Comparison of ENCODE assay signal across 20 mouse cellular contexts in the genomic region with DNA sequence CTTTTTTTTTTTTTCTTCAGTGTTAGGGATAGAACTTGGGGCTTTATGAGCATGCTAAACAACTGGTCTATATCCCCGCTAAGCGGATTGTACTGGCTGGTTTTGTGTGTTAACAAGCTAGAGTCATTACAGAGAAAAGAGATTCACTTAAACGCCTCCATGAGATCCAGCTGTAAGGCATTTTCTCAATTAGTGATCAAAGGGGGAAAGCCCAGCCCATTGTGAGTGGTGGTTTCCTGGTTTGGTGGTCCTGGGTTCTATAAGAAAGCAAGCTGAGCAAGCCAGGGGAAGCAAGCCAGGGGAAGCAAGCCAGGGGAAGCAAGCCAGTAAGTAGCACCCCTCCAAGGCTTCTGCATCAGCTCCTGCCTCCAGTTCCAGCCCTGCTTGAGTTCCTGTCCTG.
DNase-seq lines count a peak whose midpoint lies in the region; ATAC-seq and TF ChIP-seq lines count a peak whose summit lies in the region.
"Had no signal": no experiment of that assay in that cellular context is flagged by ENCODE, and none has a peak within 500 bp of the region (broad histone marks: within the 10 kb centered on the region; RNA-seq: fewer than 3 reads in every experiment).

No protein-coding gene starts in this region.

- H3K4me2 ChIP-seq in limb, embryonic 14.5 days (replicated peaks; ENCODE audit: low read depth, low read length, severe bottlenecking) = no peak overlapping the region
- no peak overlapping the region for H3K4me2 ChIP-seq in embryonic facial prominence, embryonic 14.5 days (ENCODE audit: low read depth, low read length)
- H3K4me2 ChIP-seq in hindbrain, postnatal 0 days (ENCODE audit: low read depth, low read length) = no peak overlapping the region
- H3K4me2 ChIP-seq in lung, postnatal 0 days (replicated peaks; ENCODE audit: low read depth, low read length) = no peak overlapping the region
- H3K4me2 ChIP-seq: embryonic facial prominence, embryonic 13.5 days; forebrain, embryonic 13.5 days; forebrain, embryonic 15.5 days had no signal

- H3K27me3 ChIP-seq in limb, embryonic 14.5 days (ENCODE audit: control insufficient read depth, insufficient read depth, low read length) = no peaks in the 10 kb centered on the region
- peaks cover 50% of the 10 kb centered on the region for H3K27me3 ChIP-seq in limb, embryonic 10.5 days (ENCODE audit: low read depth, poor library complexity, severe bottlenecking)
- peaks cover 40% of the 10 kb centered on the region for H3K27me3 ChIP-seq in embryonic facial prominence, embryonic 10.5 days (replicated peaks; ENCODE audit: low read depth, poor library complexity, severe bottlenecking)
- H3K27me3 ChIP-seq in embryonic facial prominence, embryonic 14.5 days (replicated peaks; ENCODE audit: control insufficient read depth, insufficient read depth, low read length) = no peaks in the 10 kb centered on the region
- no peaks in the 10 kb centered on the region; the same call in 1 of the 2 replicates for H3K27me3 ChIP-seq in hindbrain, postnatal 0 days (ENCODE audit: insufficient read depth, low read length)
- H3K27me3 ChIP-seq in lung, postnatal 0 days (replicated peaks; ENCODE audit: insufficient read depth, low read length) = no peaks in the 10 kb centered on the region
- H3K27me3 ChIP-seq: embryonic facial prominence, embryonic 13.5 days; forebrain, embryonic 15.5 days had no signal

- no peak overlapping the region for H3K9ac ChIP-seq in limb, embryonic 14.5 days (ENCODE audit: low read depth, low read length, severe bottlenecking)
- H3K9ac ChIP-seq in embryonic facial prominence, embryonic 14.5 days (ENCODE audit: low read depth, low read length) = no peak overlapping the region
- H3K9ac ChIP-seq in hindbrain, postnatal 0 days (replicated peaks; ENCODE audit: low read length) = no peak overlapping the region
- no peak overlapping the region for H3K9ac ChIP-seq in lung, postnatal 0 days (replicated peaks; ENCODE audit: low read depth)
- H3K9ac ChIP-seq: embryonic facial prominence, embryonic 13.5 days; forebrain, embryonic 13.5 days; forebrain, embryonic 15.5 days; forebrain, postnatal 0 days had no signal

- TF ChIP-seq CTCF in hindbrain, postnatal 0 days (IDR thresholded peaks at IDR 0.05; ENCODE audit: low read depth) = no peak
- TF ChIP-seq CTCF in lung, postnatal 0 days (IDR thresholded peaks at IDR 0.05) = no peak

- no peak for TF ChIP-seq POLR2A in limb, embryonic 14.5 days (IDR thresholded peaks at IDR 0.05; ENCODE audit: borderline replicate concordance, extremely low read depth, insufficient read depth, insufficient read length)

- no peak overlapping the region for H3K4me3 ChIP-seq in limb, embryonic 14.5 days (replicated peaks; ENCODE audit: low read length)
- no peak overlapping the region for H3K4me3 ChIP-seq in limb, embryonic 10.5 days
- H3K4me3 ChIP-seq in embryonic facial prominence, embryonic 10.5 days = no peak overlapping the region
- H3K4me3 ChIP-seq in embryonic facial prominence, embryonic 14.5 days (ENCODE audit: low read depth, low read length) = no peak overlapping the region
- H3K4me3 ChIP-seq in hindbrain, postnatal 0 days (ENCODE audit: low read length) = no peak overlapping the region
- no peak overlapping the region for H3K4me3 ChIP-seq in lung, postnatal 0 days (ENCODE audit: low read depth, low read length)
- H3K4me3 ChIP-seq: embryonic facial prominence, embryonic 13.5 days; forebrain, embryonic 13.5 days; forebrain, embryonic 15.5 days had no signal

- no peak for ATAC-seq in limb, embryonic 14.5 days (ENCODE audit: low FRiP score, low read depth)
- ATAC-seq in embryonic facial prominence, embryonic 14.5 days (ENCODE audit: low read depth) = no peak
- ATAC-seq in hindbrain, postnatal 0 days = no peak
- ATAC-seq in lung, postnatal 0 days = no peak
- ATAC-seq: forebrain, embryonic 13.5 days; forebrain, embryonic 15.5 days; forebrain, postnatal 0 days had no signal

- 12% methylated on average over 3 of the region's 3 CpGs for WGBS in limb, embryonic 14.5 days
- WGBS in limb, embryonic 10.5 days = 18% methylated on average over 3 of the region's 3 CpGs
- WGBS in embryonic facial prominence, embryonic 10.5 days = 31% methylated on average over 3 of the region's 3 CpGs
- 33% methylated on average over 3 of the region's 3 CpGs for WGBS in embryonic facial prominence, embryonic 14.5 days
- 52% methylated on average over 3 of the region's 3 CpGs for WGBS in hindbrain, postnatal 0 days
- WGBS in lung, postnatal 0 days = 68% methylated on average over 3 of the region's 3 CpGs

- H3K9me3 ChIP-seq in limb, embryonic 14.5 days (ENCODE audit: control insufficient read depth, low read length) = peaks cover 3% of the 10 kb centered on the region; the same call in 1 of the 2 replicates
- no peaks in the 10 kb centered on the region for H3K9me3 ChIP-seq in limb, embryonic 10.5 days (replicated peaks)
- no peaks in the 10 kb centered on the region for H3K9me3 ChIP-seq in embryonic facial prominence, embryonic 10.5 days
- no peaks in the 10 kb centered on the region for H3K9me3 ChIP-seq in embryonic facial prominence, embryonic 14.5 days (ENCODE audit: control insufficient read depth, low read length)
- H3K9me3 ChIP-seq in hindbrain, postnatal 0 days (ENCODE audit: low read length) = no peaks in the 10 kb centered on the region
- no peaks in the 10 kb centered on the region for H3K9me3 ChIP-seq in lung, postnatal 0 days (ENCODE audit: low read length)
- H3K9me3 ChIP-seq: embryonic facial prominence, embryonic 13.5 days; forebrain, embryonic 13.5 days; forebrain, embryonic 15.5 days had no signal

- peaks cover 12% of the 10 kb centered on the region for H3K4me1 ChIP-seq in limb, embryonic 14.5 days (ENCODE audit: control insufficient read depth, insufficient read depth, low read length)
- peaks cover 44% of the 10 kb centered on the region for H3K4me1 ChIP-seq in limb, embryonic 10.5 days
- peaks cover 45% of the 10 kb centered on the region for H3K4me1 ChIP-seq in embryonic facial prominence, embryonic 10.5 days
- peaks cover 11% of the 10 kb centered on the region; the same call in 1 of the 2 replicates for H3K4me1 ChIP-seq in embryonic facial prominence, embryonic 14.5 days (ENCODE audit: control insufficient read depth, insufficient read depth, low read length)
- 0 out of 2 replicates have a peak, but pooled peaks cover 6% of the 10 kb centered on the region for H3K4me1 ChIP-seq in hindbrain, postnatal 0 days (ENCODE audit: insufficient read depth, low read length)
- H3K4me1 ChIP-seq in lung, postnatal 0 days (ENCODE audit: insufficient read depth, low read depth, low read length) = no peaks in the 10 kb centered on the region

- TF ChIP-seq EP300 in lung, postnatal 0 days (IDR thresholded peaks at IDR 0.05) = no peak

- H3K36me3 ChIP-seq in limb, embryonic 14.5 days (ENCODE audit: control insufficient read depth, insufficient read depth, low read length) = no peaks in the 10 kb centered on the region
- H3K36me3 ChIP-seq in limb, embryonic 10.5 days = no peaks in the 10 kb centered on the region
- H3K36me3 ChIP-seq in embryonic facial prominence, embryonic 10.5 days (replicated peaks) = no peaks in the 10 kb centered on the region
- H3K36me3 ChIP-seq in embryonic facial prominence, embryonic 14.5 days (ENCODE audit: control insufficient read depth, insufficient read depth, low read length) = no peaks in the 10 kb centered on the region
- no peaks in the 10 kb centered on the region for H3K36me3 ChIP-seq in hindbrain, postnatal 0 days (ENCODE audit: insufficient read depth, low read length)
- H3K36me3 ChIP-seq in lung, postnatal 0 days (ENCODE audit: insufficient read depth, low read length) = no peaks in the 10 kb centered on the region
- H3K36me3 ChIP-seq: embryonic facial prominence, embryonic 13.5 days; forebrain, embryonic 15.5 days had no signal

- peak; percentile 20 for DNase-seq in limb, embryonic 14.5 days (ENCODE audit: low spot score)
- DNase-seq in limb, embryonic 10.5 days (ENCODE audit: low spot score) = no peak
- peak; percentile 71 for DNase-seq in retina, postnatal 1 day
- no peak for DNase-seq in retina, embryonic 14.5 days (ENCODE audit: low spot score)
- DNase-seq in embryonic facial prominence, embryonic 10.5 days (ENCODE audit: low spot score) = peak; percentile 34
- DNase-seq in embryonic facial prominence, embryonic 14.5 days (ENCODE audit: low spot score) = peak; percentile 54
- DNase-seq in hindbrain, postnatal 0 days (ENCODE audit: low spot score) = no peak
- no peak for DNase-seq in lung, postnatal 0 days (ENCODE audit: low spot score)
- DNase-seq: adrenal gland, adult 2 months; adrenal gland, postnatal 10 days; adrenal gland, postnatal 25 days; cerebellum, adult 11-12 months; cerebellum, adult 8-10 months; cerebellum, adult 9-11 months; cerebellum, postnatal 14 days; cerebellum, postnatal 36 days; forebrain, postnatal 0 days had no signal

- H3K27ac ChIP-seq in limb, embryonic 14.5 days (replicated peaks; ENCODE audit: low read depth, low read length) = no peak overlapping the region
- no peak overlapping the region for H3K27ac ChIP-seq in limb, embryonic 10.5 days
- no peak overlapping the region; the same call in 1 of the 2 replicates for H3K27ac ChIP-seq in embryonic facial prominence, embryonic 10.5 days (replicated peaks)
- no peak overlapping the region for H3K27ac ChIP-seq in embryonic facial prominence, embryonic 14.5 days (replicated peaks; ENCODE audit: low read depth, low read length)
- no peak overlapping the region for H3K27ac ChIP-seq in hindbrain, postnatal 0 days
- no peak overlapping the region for H3K27ac ChIP-seq in lung, postnatal 0 days (ENCODE audit: low read length)
- H3K27ac ChIP-seq: embryonic facial prominence, embryonic 13.5 days; forebrain, embryonic 13.5 days; forebrain, embryonic 15.5 days had no signal

Comparison
In these comparisons a context has a peak if more than half of its experiments do, and no peak if none do; other contexts are left out.
1. DNase-seq: peak in limb, embryonic 14.5 days (single experiment), retina, postnatal 1 day (single experiment), embryonic facial prominence, embryonic 10.5 days (single experiment) and embryonic facial prominence, embryonic 14.5 days (single experiment); none in limb, embryonic 10.5 days (single experiment), retina, embryonic 14.5 days (single experiment), hindbrain, postnatal 0 days (single experiment) and lung, postnatal 0 days (single experiment).